Mouse (Mus musculus) brain, adult 2 months (tissue): ENCODE measurements at regions not wholly inside any gene's neighbourhood (a gene's known extent, or its start where the extent isn't known, plus 50 kb on each side); places are given as distances from the start of the nearest gene placed in this dataset.

Source experiments
- DNase-seq: peaks from one replicate; pipeline ENCODE4 v3.0.0; 2011; ENCODE audit warnings: low read depth, low spot score

DNA sequence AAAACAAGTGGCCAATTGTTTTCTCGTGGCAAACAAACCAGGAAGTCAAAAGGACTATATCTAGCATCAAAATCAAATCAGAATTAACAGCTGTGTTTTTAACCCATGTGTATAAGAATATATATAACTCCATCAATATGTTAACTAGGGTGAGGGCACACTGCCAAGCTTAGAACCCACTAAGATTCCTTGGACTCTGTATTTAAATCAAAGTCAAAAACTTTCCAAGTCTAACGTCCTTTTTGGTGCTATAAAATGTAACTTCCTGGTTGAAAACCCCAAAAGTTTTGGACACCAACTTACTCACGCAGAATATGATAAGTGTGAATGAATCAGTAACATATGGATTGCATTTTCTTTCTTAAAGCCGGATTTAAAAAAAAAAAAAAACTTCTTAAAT is 647.9 kb upstream of the Cited2 start:
- peak; percentile 14 for DNase-seq

GRCm38 (mm10) chr10:17075576-17075975 is 647.4 kb upstream of the Cited2 start:
- no peak for DNase-seq

DNA sequence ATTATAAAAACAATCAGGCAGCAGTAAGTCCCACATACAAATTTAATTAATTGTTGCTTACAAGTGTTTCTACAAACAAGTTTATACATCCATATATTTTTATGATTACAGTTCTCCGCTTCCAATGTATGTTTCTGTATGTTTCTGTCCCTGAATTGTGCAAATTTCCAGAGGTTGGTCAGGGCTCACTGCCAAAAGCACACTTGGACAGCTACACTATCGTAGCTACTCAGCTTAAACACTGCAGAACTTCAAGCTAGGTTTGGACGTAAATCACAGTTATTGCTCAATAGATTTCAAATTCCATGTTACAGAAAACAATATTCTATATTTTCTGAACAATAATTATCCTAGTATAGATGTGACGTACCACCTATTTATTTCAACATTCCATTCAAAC is 646.8 kb upstream of the Cited2 start:
- no peak for DNase-seq

DNA sequence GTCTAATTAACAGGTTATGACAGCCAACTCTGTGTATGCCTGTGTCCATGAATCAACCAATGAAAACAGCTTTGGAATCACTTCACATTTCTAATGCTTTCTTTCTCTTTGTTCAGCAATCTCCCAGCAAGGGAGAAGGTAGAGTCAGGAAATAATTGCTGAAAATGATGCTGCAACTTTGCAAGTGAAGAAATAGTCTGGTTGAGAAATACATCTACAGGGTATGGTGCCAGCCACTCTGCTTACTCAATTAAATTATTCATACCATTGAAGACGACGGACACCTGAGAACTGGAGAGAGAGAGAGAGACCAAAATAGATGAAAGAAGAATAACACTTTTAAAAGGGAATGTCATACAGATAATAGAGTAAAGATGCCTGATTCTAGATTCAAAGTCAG is 645.4 kb upstream of the Cited2 start:
- no peak for DNase-seq

- no peak for DNase-seq
Measured at GRCm38 (mm10) chr10:17080818-17081217, 642.2 kb upstream of the Cited2 start.

- no peak for DNase-seq
Measured at GRCm38 (mm10) chr10:17082926-17083325, 640.1 kb upstream of the Cited2 start.

- no peak for DNase-seq
Measured at GRCm38 (mm10) chr10:17102065-17102464, 621.0 kb upstream of the Cited2 start.

DNA sequence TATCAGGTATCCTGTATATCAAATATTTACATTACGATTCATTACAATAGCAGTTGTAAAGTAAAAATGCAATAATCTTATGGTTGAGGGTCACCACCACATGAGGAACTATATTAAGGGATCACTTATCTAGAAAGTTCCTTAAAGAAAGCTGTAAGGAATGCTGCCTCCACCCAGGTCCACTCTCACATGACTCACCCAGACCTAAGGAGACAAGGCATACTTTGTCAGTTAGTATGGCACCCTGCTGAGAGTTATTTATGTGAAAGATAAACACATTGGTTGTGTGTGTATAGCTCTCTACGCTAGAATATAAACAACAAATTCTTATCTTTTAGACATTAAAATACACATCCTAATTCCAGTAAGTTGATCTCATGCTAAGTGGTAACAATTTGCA is 619.6 kb upstream of the Cited2 start:
- DNase-seq, result no peak

DNA sequence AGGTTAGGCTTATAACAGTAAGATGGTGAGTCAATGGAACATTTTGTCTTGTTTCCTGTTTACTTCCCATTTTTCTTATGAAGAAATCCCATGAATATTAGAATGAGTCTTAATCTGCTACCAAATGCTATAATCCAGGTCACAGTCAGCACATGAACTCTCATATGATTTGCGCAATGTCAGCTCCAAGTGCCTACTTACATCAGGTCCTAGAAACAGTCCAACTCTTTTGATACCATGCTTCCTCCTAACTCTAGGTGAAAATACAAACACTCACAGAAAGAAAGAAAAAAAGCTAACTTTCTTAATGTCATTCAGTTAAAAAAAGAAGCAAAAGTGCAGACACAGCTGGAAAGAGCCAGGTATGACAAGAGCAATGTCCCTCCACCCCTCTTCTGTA is 616.2 kb upstream of the Cited2 start:
- DNase-seq, result no peak

- no peak for DNase-seq
Measured at GRCm38 (mm10) chr10:17111071-17111470, 611.9 kb upstream of the Cited2 start.

GRCm38 (mm10) chr10:17114805-17115204 is 608.2 kb upstream of the Cited2 start:
- DNase-seq, result no peak

GRCm38 (mm10) chr10:17129391-17130163 is 593.4 kb upstream of the Cited2 start:
- peak; percentile 96 for DNase-seq

DNA sequence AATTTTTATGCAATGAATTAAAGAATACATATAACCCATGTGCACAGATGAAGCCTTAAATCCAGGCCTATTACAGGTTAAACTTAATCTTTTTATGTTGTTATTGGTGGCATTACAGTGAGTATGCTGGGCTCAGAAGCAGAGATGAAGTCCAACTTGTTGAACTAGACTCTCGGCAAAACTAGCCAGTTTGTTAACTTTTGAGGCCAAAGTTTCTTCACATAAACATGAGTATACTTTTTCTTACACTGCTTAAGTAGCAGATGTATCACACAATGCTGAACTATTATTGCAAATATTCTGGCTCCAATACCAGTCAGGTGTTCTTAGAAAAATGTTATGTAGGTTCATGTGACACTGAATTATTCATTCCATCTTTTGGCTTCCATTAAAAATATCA is 592.4 kb upstream of the Cited2 start:
- DNase-seq, result no peak

- peak; percentile 85 for DNase-seq
Measured at GRCm38 (mm10) chr10:17131763-17132162, 591.3 kb upstream of the Cited2 start.

DNA sequence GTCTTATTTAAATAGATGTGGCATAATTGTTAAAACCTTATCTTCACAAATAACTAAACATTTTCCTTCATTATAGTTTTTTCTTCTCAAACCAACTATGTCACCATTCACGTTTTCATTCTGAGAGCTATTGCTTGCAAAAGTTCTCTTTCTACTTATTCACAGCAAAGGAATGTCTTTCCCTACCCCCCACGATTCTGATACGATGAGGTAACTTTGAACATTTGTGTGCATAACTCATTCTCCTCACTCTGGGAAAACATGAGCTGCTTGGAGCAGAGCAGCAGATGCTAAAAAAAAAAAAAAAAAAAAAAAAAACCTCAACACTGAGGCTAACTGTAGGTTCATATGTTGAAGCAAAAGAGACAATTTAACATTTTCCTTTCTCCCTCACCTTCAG is 547.6 kb upstream of the Cited2 start:
- DNase-seq, result peak; percentile 16

DNA sequence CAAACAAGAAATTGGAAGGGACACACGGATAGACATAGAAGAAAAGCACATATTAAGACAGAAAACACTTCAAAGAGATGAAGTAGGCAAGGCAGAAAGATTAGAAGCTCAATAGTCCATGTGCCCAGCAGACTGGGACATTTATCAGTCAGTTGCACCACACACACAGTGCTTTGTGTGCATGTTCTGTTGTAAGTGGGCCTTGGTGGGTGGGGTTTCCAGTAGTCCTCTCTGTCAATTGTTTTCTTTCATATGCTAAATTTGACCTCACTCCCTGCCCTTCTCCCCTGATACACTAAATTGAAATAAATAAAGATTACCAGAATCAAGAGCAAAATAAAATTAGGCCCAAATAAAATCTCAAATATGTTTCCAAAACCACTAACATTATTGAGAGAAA is 546.0 kb upstream of the Cited2 start:
- no peak for DNase-seq

- DNase-seq, result no peak
Measured at GRCm38 (mm10) chr10:17177503-17178278, 545.3 kb upstream of the Cited2 start.

GRCm38 (mm10) chr10:17178627-17179026 is 544.4 kb upstream of the Cited2 start:
- no peak for DNase-seq

DNA sequence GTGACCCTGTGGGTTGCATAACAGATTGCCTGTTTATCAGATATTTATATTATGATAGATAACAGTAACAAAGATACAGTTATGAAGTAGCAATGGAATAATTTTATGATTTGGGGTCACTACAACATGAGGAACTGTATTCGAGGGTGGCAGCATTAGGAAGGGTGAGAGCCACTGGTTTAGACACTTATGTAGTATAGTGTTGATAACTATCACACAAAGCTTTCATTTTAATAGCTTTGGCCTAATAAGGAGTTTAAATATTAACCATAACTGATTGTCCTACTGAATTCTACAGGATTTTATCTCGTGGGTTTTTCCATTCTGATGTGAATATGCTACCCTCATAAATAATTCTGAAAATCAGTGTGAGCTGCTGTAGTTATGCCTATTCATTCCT is 538.6 kb upstream of the Cited2 start:
- no peak for DNase-seq

GRCm38 (mm10) chr10:17196205-17196604 is 526.8 kb upstream of the Cited2 start:
- no peak for DNase-seq

DNA sequence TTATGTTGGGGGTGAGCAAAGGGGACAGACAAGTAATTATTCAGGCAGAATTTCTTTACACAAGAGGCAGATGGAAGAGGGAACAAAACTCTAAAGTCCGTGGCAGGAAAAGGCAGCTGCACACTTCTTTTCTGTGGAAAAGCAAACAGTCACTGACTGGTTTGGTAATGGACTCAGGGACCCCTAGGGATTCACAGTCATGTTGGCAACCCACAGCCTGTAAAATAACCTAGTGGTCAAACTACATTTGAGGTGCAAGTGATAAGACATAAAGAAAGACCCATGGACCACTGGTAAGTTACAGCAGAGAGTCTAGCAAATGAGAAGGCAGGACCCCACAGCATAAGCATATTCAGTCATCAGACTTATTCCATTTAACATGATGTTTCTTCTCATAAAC is 526.4 kb upstream of the Cited2 start:
- no peak for DNase-seq

- no peak for DNase-seq
Measured at GRCm38 (mm10) chr10:17200524-17201426, 522.2 kb upstream of the Cited2 start.
